Mouse (Mus musculus) lung, postnatal 0 days (tissue): Measurements from ENCODE around the gene Nol8.

Source experiments
- CTCF ChIP-seq: IDR thresholded peaks from 2 replicates; pipeline ENCODE4 v1.5.1; 2016; ENCODE audit warnings: antibody characterized with exemption, mild to moderate bottlenecking
- EP300 ChIP-seq: IDR thresholded peaks from 2 replicates; pipeline ENCODE4 v1.6.1; 2016; ENCODE audit warnings: antibody characterized with exemption, mild to moderate bottlenecking, control low read depth

DNA sequence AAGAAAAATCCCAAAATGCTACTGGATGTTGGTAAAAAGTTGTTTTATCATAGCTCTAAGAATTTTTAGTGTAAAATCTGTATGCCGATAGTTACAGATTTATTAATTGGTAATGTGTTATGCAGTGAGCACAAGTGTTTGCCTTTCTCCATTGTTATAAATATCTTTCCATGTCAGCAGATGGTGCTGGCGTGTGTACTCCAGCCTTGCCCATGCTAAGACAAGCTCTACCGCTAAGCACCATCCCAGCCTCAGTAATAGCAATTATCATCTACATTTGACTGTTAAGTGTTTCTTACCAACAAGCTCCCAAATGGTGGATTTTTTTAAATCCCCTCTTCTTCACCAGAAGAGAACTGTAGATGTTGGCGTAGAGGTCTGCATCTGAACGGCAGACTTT lies 38.2 kb downstream of the Nol8 start:
- TF ChIP-seq CTCF (no peak), EP300 (no peak)
